Mouse (Mus musculus) Muller cell, postnatal 12 days (primary cell): Measurements from ENCODE around the gene Syt7.

Source experiments
- DNase-seq: peaks from one replicate; pipeline ENCODE4 v3.0.0-alpha.2; 2015; ENCODE audit errors: inconsistent ontology term

Syt7 gene

GRCm38 (mm10) chr19:10424751-10425150, 35.9 kb downstream of the Syt7 start:
- DNase-seq = no peak

GRCm38 (mm10) chr19:10425484-10426270, 36.8 kb downstream of the Syt7 start:
- no peak for DNase-seq

- DNase-seq = no peak
Observed at GRCm38 (mm10) chr19:10426312-10426711, 37.4 kb downstream of the Syt7 start.

GRCm38 (mm10) chr19:10426793-10427192, 37.9 kb downstream of the Syt7 start:
- no peak for DNase-seq

- no peak for DNase-seq
Observed at GRCm38 (mm10) chr19:10427431-10427830, 38.5 kb downstream of the Syt7 start.

- DNase-seq = no peak
Observed at GRCm38 (mm10) chr19:10429371-10429770, 40.5 kb downstream of the Syt7 start.

- DNase-seq = no peak
Observed at GRCm38 (mm10) chr19:10431410-10431809, 42.5 kb downstream of the Syt7 start.

- DNase-seq = no peak
Observed at GRCm38 (mm10) chr19:10431841-10432240, 43.0 kb downstream of the Syt7 start.

GRCm38 (mm10) chr19:10433225-10433624, 44.3 kb downstream of the Syt7 start:
- no peak for DNase-seq

- DNase-seq = no peak
Observed at GRCm38 (mm10) chr19:10433879-10434540, 45.1 kb downstream of the Syt7 start.

GRCm38 (mm10) chr19:10434927-10435326, 46.0 kb downstream of the Syt7 start:
- no peak for DNase-seq

- peak; percentile 58 for DNase-seq
Observed at GRCm38 (mm10) chr19:10435908-10436307, 47.0 kb downstream of the Syt7 start.

- DNase-seq = no peak
Observed at GRCm38 (mm10) chr19:10436726-10437125, 47.8 kb downstream of the Syt7 start.

GRCm38 (mm10) chr19:10437521-10437920, 48.6 kb downstream of the Syt7 start:
- no peak for DNase-seq

GRCm38 (mm10) chr19:10444685-10445369, 55.9 kb downstream of the Syt7 start:
- DNase-seq = no peak

- no peak for DNase-seq
Observed at GRCm38 (mm10) chr19:10448275-10448674, 59.4 kb downstream of the Syt7 start.

- no peak for DNase-seq
Observed at GRCm38 (mm10) chr19:10449190-10449589, 60.3 kb downstream of the Syt7 start.

GRCm38 (mm10) chr19:10449708-10450107, 60.8 kb downstream of the Syt7 start:
- DNase-seq = peak; percentile 51

- DNase-seq = no peak
Observed at GRCm38 (mm10) chr19:10454718-10455436, 66.0 kb downstream of the Syt7 start.

- DNase-seq = no peak
Observed at GRCm38 (mm10) chr19:10455437-10455806, 66.5 kb downstream of the Syt7 start.

- DNase-seq = peak; percentile 50
Observed at GRCm38 (mm10) chr19:10456752-10457483, 68.0 kb downstream of the Syt7 start, which contains the start of gene Lrrc10b. Gene Lrrc10b, minus strand, starts transcription at chr19:10457473.
